Mouse (Mus musculus) stomach, postnatal 0 days (tissue): ENCODE data around the gene Mx1.

Source experiments
- CTCF ChIP-seq: IDR thresholded peaks from 2 replicates; pipeline ENCODE4 v1.5.1; 2016; ENCODE audit warnings: antibody characterized with exemption, low read depth, mild to moderate bottlenecking, moderate library complexity
- EP300 ChIP-seq: optimal IDR thresholded peaks from 2 replicates; pipeline ENCODE3; 2016; ENCODE audit warnings: antibody characterized with exemption

DNA sequence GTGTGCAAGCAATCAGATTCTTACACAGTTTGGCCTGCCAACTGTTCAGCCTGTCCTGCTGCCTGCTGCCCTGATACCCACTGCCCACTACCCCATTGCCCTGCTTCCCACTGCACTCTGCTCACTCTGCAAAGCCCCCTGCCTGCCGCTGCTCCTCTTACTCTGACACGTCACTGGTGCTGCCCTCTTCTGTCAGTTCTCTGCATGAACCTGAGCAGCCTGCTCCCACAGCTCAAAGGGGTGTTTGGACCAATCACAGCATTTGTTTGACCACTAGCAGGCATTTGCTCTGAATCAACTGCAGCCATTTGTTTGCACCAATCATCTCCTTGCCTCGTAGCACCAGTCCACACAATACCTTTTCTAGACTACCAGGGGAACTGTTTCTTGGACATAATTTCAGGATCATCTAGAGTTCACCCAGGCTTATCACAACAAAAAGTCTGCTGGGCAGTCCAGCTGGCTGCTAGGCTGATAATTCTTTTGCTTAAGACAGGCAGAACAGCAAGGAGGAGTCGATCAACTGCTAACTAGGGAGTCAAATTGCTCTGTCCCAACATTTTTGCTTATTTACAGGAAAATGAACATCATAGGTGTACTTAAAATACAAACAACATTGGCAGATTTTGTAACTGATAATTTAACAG lies 44.7 kb downstream of the Mx1 start:
- TF ChIP-seq EP300 (no peak), CTCF (peak; percentile 84)
